Mouse (Mus musculus) heart, embryonic 14.5 days (tissue): Measurements from ENCODE around the gene Gm10382. TPM values are rescaled to one million over a fixed set of nuclear protein-coding genes. Genes with fewer than 3 reads are reported as not detected.
A peak's percentile ranks its signal among the peaks of the same experiment; 100 is the strongest.
"Not testable (repeated sequence)": the region's sequence is repeated elsewhere in the genome, so short reads cannot be mapped to it uniquely, and the experiment has no call there.

Source experiments
- ATAC-seq: fragments of 200-750 bp; cut with Nextera tagmentation; 2 replicates; pipeline ENCODE4 v1.8.0; 2017; ENCODE audit warnings: low read depth, moderate TSS enrichment; ENCODE audit not compliant: insufficient number of reproducible peaks, insufficient read depth, low FRiP score
- H3K27ac ChIP-seq, 2 experiments: fragments of 200-500 bp in 1 of 2; fragments of 300-500 bp in 1 of 2; sonication (generic) in 1 of 2; replicated peaks in 1 of 2; 2 replicates each; pipeline ENCODE4 v1.5.1; 2012 to 2014; ENCODE audit warnings: low read depth in 2 of 2, low read length in 2 of 2, control low read depth in 1 of 2, mild to moderate bottlenecking in 1 of 2, mixed read lengths in 1 of 2; ENCODE audit not compliant: control insufficient read depth in 1 of 2, insufficient read depth in 1 of 2
- H3K27me3 ChIP-seq: fragments of 300-500 bp; sonication (generic); 2 replicates; pipeline ENCODE4 v1.6.1; 2014; ENCODE audit warnings: mild to moderate bottlenecking, low read length, control low read depth; ENCODE audit not compliant: control insufficient read depth, insufficient read depth
- H3K36me3 ChIP-seq: fragments of 300-500 bp; sonication (generic); 2 replicates; pipeline ENCODE4 v1.6.1; 2014; ENCODE audit warnings: mild to moderate bottlenecking, control low read depth, low read length, mixed read lengths; ENCODE audit not compliant: control insufficient read depth, insufficient read depth
- H3K4me1 ChIP-seq, 2 experiments: fragments of 200-500 bp in 1 of 2; fragments of 300-500 bp in 1 of 2; sonication (generic) in 1 of 2; 2 replicates each; pipeline ENCODE4 v1.6.1; 2012 to 2014; ENCODE audit warnings: low read length in 2 of 2, control low read depth in 1 of 2, mixed read lengths in 1 of 2; ENCODE audit not compliant: control insufficient read depth in 2 of 2, insufficient read depth in 2 of 2
- H3K4me2 ChIP-seq: fragments of 300-500 bp; sonication (generic); 2 replicates; pipeline ENCODE4 v1.6.1; 2014; ENCODE audit warnings: mild to moderate bottlenecking, low read length
- H3K4me3 ChIP-seq, 2 experiments: fragments of 200-500 bp in 1 of 2; fragments of 300-500 bp in 1 of 2; sonication (generic) in 1 of 2; 2 replicates each; pipeline ENCODE4 v1.5.1; 2012 to 2014; ENCODE audit warnings: low read length in 2 of 2, mild to moderate bottlenecking in 2 of 2, control low read depth in 1 of 2, low read depth in 1 of 2, moderate library complexity in 1 of 2; ENCODE audit not compliant: control insufficient read depth in 1 of 2, insufficient read depth in 1 of 2
- H3K9ac ChIP-seq: fragments of 300-500 bp; sonication (generic); 2 replicates; pipeline ENCODE4 v1.6.1; 2014; ENCODE audit warnings: mild to moderate bottlenecking, low read length
- H3K9me3 ChIP-seq: fragments of 300-500 bp; sonication (generic); 2 replicates; pipeline ENCODE4 v1.6.1; 2016; ENCODE audit warnings: low read length, control low read depth; ENCODE audit not compliant: control insufficient read depth
- WGBS: fragments of 180-500 bp; shearing (Covaris S2); extraction: QIAGEN DNeasy Blood & Tissue Kit; methylation state at CpG from one replicate; pipeline ENCODE4 v1.1.7; 2014; 5-methylcytosine and 5-hydroxymethylcytosine counted together
- polyA plus RNA-seq: library from polyadenylated mRNA; unstranded; fragments of >200 nt; fragmentation: Nextera tagmentation; extraction: Ambion mirVana; gene quantifications from 2 replicates; pipeline ENCODE4 v1.2.1, GENCODE M21; 2014

The Gm10382 gene
- polyA plus RNA-seq, 1 experiment from 2014 or later, result 0.32 TPM

GRCm38 (mm10) chr5:125390906-125391477 lies 1.9 kb downstream of the Gm10382 start:
- Histone ChIP-seq H3K27me3 (no peaks in the 10 kb centered on the region), H3K9me3 (no peaks in the 10 kb centered on the region), H3K27ac (peak overlapping the region; percentile 96 to 99), H3K9ac (peak overlapping the region; percentile 36; the same call in 1 of the 2 replicates), H3K4me3 (no peak overlapping the region), H3K36me3 (peaks cover 10% of the 10 kb centered on the region), H3K4me1 (peaks cover 28 to 44% of the 10 kb centered on the region in 2 experiments), H3K4me2 (peak overlapping the region; percentile 62)
- no peak for ATAC-seq
- WGBS, result 95% methylated on average over 3 of the region's 3 CpGs

GRCm38 (mm10) chr5:125391609-125392008 lies 2.5 kb downstream of the Gm10382 start:
- Histone ChIP-seq H3K9ac (peak overlapping the region; percentile 66), H3K4me1 (peaks cover 28 to 44% of the 10 kb centered on the region in 2 experiments), H3K9me3 (no peaks in the 10 kb centered on the region), H3K27me3 (no peaks in the 10 kb centered on the region), H3K4me2 (peak overlapping the region; percentile 62), H3K27ac (peak overlapping the region; percentile 95 to 96), H3K4me3 (no peak overlapping the region), H3K36me3 (peaks cover 9% of the 10 kb centered on the region)
- ATAC-seq, result no peak
- 32% methylated on average over 5 of the region's 5 CpGs for WGBS

- not testable (repeated sequence) for ATAC-seq, H3K9me3 ChIP-seq, H3K4me3 ChIP-seq, H3K36me3 ChIP-seq, H3K27me3 ChIP-seq
- Histone ChIP-seq H3K4me1 (peaks cover 28 to 44% of the 10 kb centered on the region in 2 experiments), H3K27ac (peak overlapping the region; percentile 95 to 96), H3K9ac (peak overlapping the region; percentile 66), H3K4me2 (peak overlapping the region; percentile 62)
- WGBS, result 96% methylated on average over 4 of the region's 4 CpGs
These were observed 3.1 kb downstream of the Gm10382 start for GRCm38 (mm10) chr5:125392176-125392575.

- Histone ChIP-seq H3K36me3 (peaks cover 9% of the 10 kb centered on the region), H3K4me2 (peak overlapping the region; percentile 62), H3K27me3 (no peaks in the 10 kb centered on the region), H3K4me1 (peaks cover 28 to 44% of the 10 kb centered on the region in 2 experiments), H3K9ac (peak overlapping the region; percentile 66), H3K4me3 (no peak overlapping the region; a peak in 1 of 4 replicates), H3K9me3 (no peaks in the 10 kb centered on the region), H3K27ac (peak overlapping the region; percentile 95 to 96)
- WGBS, result 43% methylated on average over 1 of the region's 1 CpGs
- no peak for ATAC-seq
These were observed 3.5 kb downstream of the Gm10382 start for GRCm38 (mm10) chr5:125392618-125392976.

- Histone ChIP-seq H3K4me3 (peak overlapping the region; percentile 29 to 44), H3K4me2 (peak overlapping the region; percentile 62), H3K27me3 (no peaks in the 10 kb centered on the region), H3K27ac (peak overlapping the region; percentile 96 to 100), H3K4me1 (peaks cover 28 to 44% of the 10 kb centered on the region in 2 experiments), H3K9ac (peak overlapping the region; percentile 66), H3K36me3 (peaks cover 7% of the 10 kb centered on the region), H3K9me3 (no peaks in the 10 kb centered on the region)
- peak; percentile 87 for ATAC-seq
- WGBS, result 2% methylated on average over 20 of the region's 20 CpGs
These were observed 4.0 kb downstream of the Gm10382 start for GRCm38 (mm10) chr5:125392977-125393621.

- ATAC-seq, result 0 out of 2 replicates have a peak, but pooled peaks have one; percentile 20
- peak overlapping the region; percentile 62 for H3K4me2 ChIP-seq
- WGBS, result 17% methylated on average over 24 of the region's 25 CpGs
- H3K4me3 ChIP-seq, result peak overlapping the region; percentile 29 to 44
- peaks cover 28 to 44% of the 10 kb centered on the region in 2 experiments for H3K4me1 ChIP-seq
- H3K27ac ChIP-seq, result peak overlapping the region; percentile 96 to 100
- H3K9ac ChIP-seq, result peak overlapping the region; percentile 66
- no peaks in the 10 kb centered on the region for H3K36me3 ChIP-seq
- no peaks in the 10 kb centered on the region for H3K9me3 ChIP-seq
- H3K27me3 ChIP-seq, result no peaks in the 10 kb centered on the region
These were observed 4.8 kb downstream of the Gm10382 start for GRCm38 (mm10) chr5:125393622-125394603.

DNA sequence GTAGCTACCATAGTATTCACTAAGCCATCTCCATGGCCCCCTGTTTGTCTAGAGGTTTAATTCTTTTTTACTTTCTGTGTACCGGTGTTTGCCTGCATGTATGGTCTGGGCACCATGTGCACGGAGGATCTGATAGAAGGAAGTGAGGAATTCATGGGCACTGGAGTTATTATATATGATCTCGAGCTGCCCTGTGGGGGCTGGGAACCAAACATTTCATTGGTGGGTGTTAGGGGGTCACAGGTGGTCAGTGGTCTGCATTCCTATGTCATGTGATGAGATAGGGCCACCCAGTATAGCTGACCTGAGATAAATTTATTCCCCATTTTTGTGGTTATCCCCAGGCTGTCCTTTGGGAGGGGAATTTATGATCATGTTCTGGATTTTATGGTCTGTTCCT lies 5.9 kb downstream of the Gm10382 start:
- no peaks in the 10 kb centered on the region for H3K9me3 ChIP-seq
- peak overlapping the region; percentile 96 to 100; a peak in 3 of 4 replicates for H3K27ac ChIP-seq
- H3K4me2 ChIP-seq, result peak overlapping the region; percentile 62
- peak overlapping the region; percentile 66; the same call in 1 of the 2 replicates for H3K9ac ChIP-seq
- no peaks in the 10 kb centered on the region for H3K27me3 ChIP-seq
- no peak overlapping the region for H3K4me3 ChIP-seq
- H3K36me3 ChIP-seq, result no peaks in the 10 kb centered on the region
- ATAC-seq, result no peak
- peaks cover 28 to 44% of the 10 kb centered on the region in 2 experiments for H3K4me1 ChIP-seq
- 80% methylated on average over 3 of the region's 3 CpGs for WGBS
